Mouse (Mus musculus) CH12.LX (cell line): Measurements from ENCODE around the gene Cenpa. TPM values are rescaled to one million over a fixed set of nuclear protein-coding genes. Genes with fewer than 3 reads are reported as not detected.

Experiments used
- DNase-seq: peaks from one replicate; pipeline ENCODE4 v3.0.0-alpha.2; 2013; ENCODE audit errors: extremely low read depth
- H3K27ac ChIP-seq: 2 replicates; pipeline ENCODE4 v1.5.1; 2012; ENCODE audit warnings: low read depth, mild to moderate bottlenecking, control low read depth, moderate library complexity; ENCODE audit not compliant: insufficient read depth
- H3K27me3 ChIP-seq: replicated peaks from 2 replicates; pipeline ENCODE3; 2012; ENCODE audit warnings: inconsistent platforms
- H3K36me3 ChIP-seq, 2 experiments: replicated peaks in 1 of 2; 2 replicates each; pipeline versions ENCODE3 to v1.6.1; 2012; ENCODE audit warnings: inconsistent platforms in 1 of 2, low read length in 1 of 2, mild to moderate bottlenecking in 1 of 2, mixed read lengths in 1 of 2, moderate library complexity in 1 of 2; ENCODE audit not compliant: control insufficient read depth in 1 of 2, insufficient read depth in 1 of 2
- H3K4me1 ChIP-seq, 2 experiments: 2 replicates each; pipeline ENCODE4 v1.6.1; 2012; ENCODE audit warnings: inconsistent platforms in 1 of 2, moderate library complexity in 1 of 2; ENCODE audit not compliant: insufficient read depth in 2 of 2, control insufficient read depth in 1 of 2
- H3K4me2 ChIP-seq: 2 replicates; pipeline ENCODE4 v1.6.1; 2012; ENCODE audit warnings: low read depth, mild to moderate bottlenecking, control low read depth; ENCODE audit not compliant: poor library complexity, insufficient read depth, severe bottlenecking
- H3K4me3 ChIP-seq, 3 experiments: fragments of 150-350 bp in 1 of 3; sonication (generic) in 1 of 3; replicated peaks in 1 of 3; 2 replicates each; pipeline versions ENCODE3 to v1.5.1; 2011 to 2012; ENCODE audit warnings: low read depth in 2 of 3, low read length in 2 of 3, mild to moderate bottlenecking in 2 of 3, moderate library complexity in 2 of 3, control low read depth in 1 of 3, improper control_type of control experiment in 1 of 3, inconsistent platforms in 1 of 3, mixed read lengths in 1 of 3; ENCODE audit not compliant: poor library complexity in 1 of 3
- H3K79me2 ChIP-seq: replicated peaks from 2 replicates; pipeline ENCODE4 v1.6.1; 2012; ENCODE audit warnings: mild to moderate bottlenecking, moderate library complexity; ENCODE audit not compliant: control insufficient read depth, poor library complexity, insufficient read depth, severe bottlenecking; ENCODE audit errors: extremely low read depth
- H3K9ac ChIP-seq: 2 replicates; pipeline ENCODE4 v1.6.1; 2012; ENCODE audit warnings: low read depth, mild to moderate bottlenecking, control low read depth, moderate library complexity; ENCODE audit not compliant: insufficient read depth
- H3K9me3 ChIP-seq: replicated peaks from 2 replicates; pipeline ENCODE3; 2012; ENCODE audit warnings: low read length, inconsistent platforms, mixed read lengths
- CHD1 ChIP-seq: IDR thresholded peaks from 2 replicates; pipeline ENCODE4 v1.6.1; 2012; ENCODE audit warnings: low read depth, low read length, improper control_type of control experiment, inconsistent platforms
- CTCF ChIP-seq, 2 experiments: IDR thresholded peaks in 1 of 2; conservative IDR thresholded peaks in 1 of 2; 2 replicates each; pipeline ENCODE4 v1.5.1; 2011 to 2012; ENCODE audit warnings: low read depth in 2 of 2, low read length in 2 of 2, improper control_type of control experiment in 1 of 2, inconsistent platforms in 1 of 2, mild to moderate bottlenecking in 1 of 2, moderate library complexity in 1 of 2
- ELF1 ChIP-seq: IDR thresholded peaks from 2 replicates; pipeline ENCODE4 v1.6.1; 2014; ENCODE audit warnings: low read depth, mild to moderate bottlenecking, inconsistent platforms, low read length, improper control_type of control experiment
- EP300 ChIP-seq: IDR thresholded peaks from 2 replicates; pipeline ENCODE4 v1.6.1; 2011; ENCODE audit warnings: low read length, improper control_type of control experiment
- ETS1 ChIP-seq: conservative IDR thresholded peaks from 2 replicates; pipeline ENCODE4 v1.6.1; 2012; ENCODE audit warnings: low read depth, mild to moderate bottlenecking, inconsistent platforms, low read length, improper control_type of control experiment, moderate library complexity
- GABPA ChIP-seq: IDR thresholded peaks from 2 replicates; pipeline ENCODE4 v1.6.1; 2012; ENCODE audit warnings: low read depth, low read length, improper control_type of control experiment, inconsistent platforms; ENCODE audit not compliant: insufficient replicate concordance
- KAT2A ChIP-seq: IDR thresholded peaks from 2 replicates; pipeline ENCODE4 v1.6.1; 2012; ENCODE audit warnings: low read length, improper control_type of control experiment, inconsistent platforms; ENCODE audit not compliant: insufficient replicate concordance
- MEF2A ChIP-seq: IDR thresholded peaks from 2 replicates; pipeline ENCODE4 v1.6.1; 2014; ENCODE audit warnings: low read depth, mild to moderate bottlenecking, inconsistent platforms, low read length, improper control_type of control experiment, borderline replicate concordance
- MXI1 ChIP-seq: IDR thresholded peaks from 2 replicates; pipeline ENCODE4 v1.6.1; 2011; ENCODE audit warnings: mild to moderate bottlenecking, low read depth, low read length, improper control_type of control experiment
- MYC ChIP-seq: IDR thresholded peaks from 2 replicates; pipeline ENCODE4 v1.6.1; 2011; ENCODE audit warnings: low read depth, mild to moderate bottlenecking, improper control_type of control experiment, low read length
- NRF1 ChIP-seq: IDR thresholded peaks from 2 replicates; pipeline ENCODE4 v1.6.1; 2014; ENCODE audit warnings: low read depth, mild to moderate bottlenecking, inconsistent platforms, low read length, improper control_type of control experiment, moderate library complexity
- POLR2AphosphoS2 ChIP-seq: IDR thresholded peaks from 2 replicates; pipeline ENCODE4 v1.6.1; 2011; ENCODE audit warnings: low read depth, low read length, improper control_type of control experiment
- TBP ChIP-seq: conservative IDR thresholded peaks from 2 replicates; pipeline ENCODE4 v1.6.1; 2011; ENCODE audit warnings: low read depth, low read length, improper control_type of control experiment
- UBTF ChIP-seq: IDR thresholded peaks from 2 replicates; pipeline ENCODE4 v1.6.1; 2012; ENCODE audit warnings: low read depth, mild to moderate bottlenecking, inconsistent platforms, low read length, improper control_type of control experiment, moderate library complexity
- USF2 ChIP-seq: conservative IDR thresholded peaks from 2 replicates; pipeline ENCODE4 v1.6.1; 2011; ENCODE audit warnings: low read depth, low read length, improper control_type of control experiment
- ZMIZ1 ChIP-seq: IDR thresholded peaks from 2 replicates; pipeline ENCODE4 v1.6.1; 2012; ENCODE audit warnings: low read depth, mild to moderate bottlenecking, inconsistent platforms, low read length, improper control_type of control experiment
- ZNF384 ChIP-seq: IDR thresholded peaks from 2 replicates; pipeline ENCODE4 v1.6.1; 2012; ENCODE audit warnings: low read depth, low read length, improper control_type of control experiment, inconsistent platforms
- dilution Hi-C: fragments of 300-500 bp; cut with MboI; formaldehyde crosslinking; loops from 2 replicates; pipeline ENCODE4 v1.14.3; 2020; ENCODE audit warnings: low sequenced_read_pairs; ENCODE audit not compliant: extremely low pct_unique_long_range_greater_than_20kb, extremely low pct_ligation_motif_present
- in situ Hi-C: fragments of 300-500 bp; cut with MboI; formaldehyde crosslinking; loops from 3 replicates; pipeline ENCODE4 v1.14.3; 2019; ENCODE audit warnings: low sequenced_read_pairs, low pct_ligation_motif_present, low pct_unique_long_range_greater_than_20kb, mixed read lengths
- polyA plus RNA-seq: library from polyadenylated mRNA; unstranded; fragments of >175 nt; gene quantifications from 2 replicates; pipeline ENCODE4 v1.2.1, GENCODE M21; 2012; ENCODE audit warnings: low read depth; ENCODE audit not compliant: insufficient read length
- total RNA-seq, 2 experiments: library from RNA; depleted of rRNA; stranded (reverse); fragments of 300-350 nt in 1 of 2; fragments of >200 nt in 1 of 2; gene quantifications; 2 replicates each; pipeline ENCODE4 v1.2.3; 2012 to 2014

Gene Cenpa
- total and polyA plus RNA-seq, 3 experiments, result 89.4 to 163 (median 125) TPM

GRCm38 (mm10) chr5:30712441-30713298, 46.1 kb downstream of the Cenpa start:
- H3K79me2 ChIP-seq, result no peaks in the 10 kb centered on the region
- no peaks in the 10 kb centered on the region for H3K9me3 ChIP-seq
- H3K4me3 ChIP-seq, result peak overlapping the region in 1 of 3 experiments; percentile 13
- TF ChIP-seq ELF1 (no peak), UBTF (no peak), CHD1 (no peak), KAT2A (no peak), MXI1 (no peak), TBP (no peak), MEF2A (no peak), NRF1 (no peak), USF2 (no peak), GABPA (no peak), CTCF (conservative IDR thresholded peaks at IDR 0.05 in 1 of 2, IDR thresholded peaks at IDR 0.05 in 1 of 2; ENCODE audit: low read depth in 2 of 2, low read length in 2 of 2) (no peak), POLR2AphosphoS2 (no peak), MYC (no peak), EP300 (no peak), ZNF384 (no peak), ZMIZ1 (no peak)
- in situ Hi-C loops (no loop called here), dilution Hi-C loops (no loop called here)
- no peak overlapping the region for H3K9ac ChIP-seq
- H3K27me3 ChIP-seq, result peaks cover 86% of the 10 kb centered on the region
- H3K4me1 ChIP-seq, result peaks cover 11 to 33% of the 10 kb centered on the region in 2 experiments
- no peak for DNase-seq
- H3K4me2 ChIP-seq, result peak overlapping the region; percentile 85
- H3K36me3 ChIP-seq, result no peaks in the 10 kb centered on the region
- no peak overlapping the region for H3K27ac ChIP-seq

- Histone ChIP-seq H3K9ac (no peak overlapping the region), H3K27me3 (peaks cover 83% of the 10 kb centered on the region)
Observed at GRCm38 (mm10) chr5:30713299-30713675, 46.7 kb downstream of the Cenpa start.

More at GRCm38 (mm10) chr5:30713299-30713675, 46.7 kb downstream of the Cenpa start:
- Histone ChIP-seq H3K9me3 (no peaks in the 10 kb centered on the region), H3K4me1 (peaks cover 11 to 27% of the 10 kb centered on the region in 2 experiments), H3K4me2 (no peak overlapping the region), H3K27ac (no peak overlapping the region), H3K4me3 (no peak overlapping the region), H3K36me3 (no peaks in the 10 kb centered on the region), H3K79me2 (no peaks in the 10 kb centered on the region)
- dilution Hi-C loops (no loop called here), in situ Hi-C loops (no loop called here)
- no peak for TF ChIP-seq MYC
- no peak for TF ChIP-seq ZMIZ1
- TF ChIP-seq ETS1, result no peak
- DNase-seq, result no peak
